Mouse (Mus musculus): ENCODE results near the gene Kctd5.

Gene Kctd5

DNA sequence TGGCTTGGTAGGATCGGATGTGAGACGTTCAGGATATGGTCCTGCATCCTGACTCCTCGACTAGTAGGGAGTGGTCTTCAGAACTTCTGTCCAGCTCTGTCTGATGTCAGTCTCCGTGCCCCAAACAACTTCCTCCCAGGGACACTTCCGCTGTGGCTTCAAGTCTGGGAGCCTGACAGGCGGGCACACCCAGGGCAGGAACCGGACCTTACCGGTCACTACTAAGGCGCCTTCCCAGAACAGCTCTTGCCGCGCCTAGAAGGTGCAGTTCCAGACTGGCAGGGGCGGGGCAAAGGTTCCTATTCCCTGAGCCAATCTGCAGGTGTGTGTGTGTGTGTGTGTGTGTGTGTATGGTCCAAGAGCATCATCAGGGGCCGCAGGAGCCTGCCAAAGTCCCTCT, 35.9 kb downstream of the Kctd5 start:
- DNase-seq (ENCODE audit: low read depth, low spot score): no peak

- no peak for DNase-seq (ENCODE audit: low read depth, low spot score)
Observed at GRCm38 (mm10) chr17:24036954-24037353, 36.3 kb downstream of the Kctd5 start.

GRCm38 (mm10) chr17:24035087-24035486, 38.2 kb downstream of the Kctd5 start:
- DNase-seq (ENCODE audit: low read depth, low spot score): no peak

DNA sequence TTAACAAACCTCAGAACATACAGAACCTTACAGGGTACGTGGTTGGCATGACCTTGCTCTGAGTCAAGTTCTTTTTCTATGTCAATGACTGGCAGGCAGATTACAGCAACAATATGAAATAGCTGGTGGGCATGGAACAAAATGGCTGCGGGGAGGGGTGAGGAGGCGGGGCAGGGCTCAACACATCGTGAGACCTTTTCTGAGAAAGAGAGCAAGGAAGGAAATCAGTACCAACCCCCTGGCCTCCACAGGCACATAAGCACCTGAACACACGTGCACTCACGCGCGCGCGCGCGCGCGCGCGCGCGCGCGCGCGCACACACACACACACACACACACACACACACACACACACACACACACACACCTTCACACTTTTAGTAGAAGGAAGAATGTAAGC, 42.7 kb downstream of the Kctd5 start:
- peak; percentile 80 for DNase-seq (ENCODE audit: low read depth, low spot score)

GRCm38 (mm10) chr17:24029477-24029876, 43.8 kb downstream of the Kctd5 start:
- no peak for DNase-seq (ENCODE audit: low read depth, low spot score)

DNA sequence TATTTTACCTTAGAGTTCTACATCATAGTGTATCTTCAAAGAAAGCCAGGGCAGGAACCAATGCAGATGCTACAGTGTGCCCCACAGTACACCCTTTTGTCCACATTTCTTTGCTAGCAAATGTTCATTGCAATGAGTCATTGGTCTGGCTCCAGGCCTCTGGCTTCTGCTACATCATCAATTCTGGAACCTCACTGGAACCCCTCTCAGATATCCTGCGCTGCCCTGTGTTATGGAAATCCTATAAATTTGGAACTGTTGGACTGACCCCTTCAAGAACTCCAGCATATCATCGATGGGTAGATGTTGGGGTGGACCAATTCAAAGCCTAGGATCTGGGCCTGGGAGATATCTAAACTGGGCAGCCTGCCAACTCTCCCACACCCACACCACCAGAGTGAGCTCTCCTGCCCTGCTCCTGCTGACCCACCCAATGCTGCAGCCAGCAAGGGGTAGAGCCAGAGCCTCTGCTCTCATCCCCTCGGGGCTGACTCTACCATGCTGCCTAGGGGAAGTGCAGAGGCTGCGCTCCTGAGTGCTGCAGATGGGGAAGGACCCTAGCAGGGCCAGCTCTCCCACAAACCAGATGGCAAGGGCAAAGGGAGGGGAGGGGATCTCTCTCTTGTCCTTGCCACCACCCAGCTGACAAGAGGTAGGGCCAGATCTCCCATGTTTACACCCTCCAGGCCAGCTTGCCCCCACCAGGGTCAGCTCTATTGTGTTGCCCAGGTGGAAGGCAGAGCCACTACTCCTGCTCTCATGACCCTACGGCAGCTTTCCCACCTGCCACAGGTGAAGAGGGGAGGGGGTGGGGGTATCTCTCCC, 51.7 kb downstream of the Kctd5 start:
- no peak for DNase-seq (ENCODE audit: low read depth, low spot score)

- no peak for DNase-seq (ENCODE audit: low read depth, low spot score)
Observed at GRCm38 (mm10) chr17:24020696-24021095, 52.6 kb downstream of the Kctd5 start.

- DNase-seq (ENCODE audit: low read depth, low spot score): peak; percentile 85
Observed at GRCm38 (mm10) chr17:24015727-24016126, 57.6 kb downstream of the Kctd5 start.

- DNase-seq (ENCODE audit: low read depth, low spot score): peak; percentile 93
Observed at GRCm38 (mm10) chr17:24014433-24014965, 58.8 kb downstream of the Kctd5 start.

DNA sequence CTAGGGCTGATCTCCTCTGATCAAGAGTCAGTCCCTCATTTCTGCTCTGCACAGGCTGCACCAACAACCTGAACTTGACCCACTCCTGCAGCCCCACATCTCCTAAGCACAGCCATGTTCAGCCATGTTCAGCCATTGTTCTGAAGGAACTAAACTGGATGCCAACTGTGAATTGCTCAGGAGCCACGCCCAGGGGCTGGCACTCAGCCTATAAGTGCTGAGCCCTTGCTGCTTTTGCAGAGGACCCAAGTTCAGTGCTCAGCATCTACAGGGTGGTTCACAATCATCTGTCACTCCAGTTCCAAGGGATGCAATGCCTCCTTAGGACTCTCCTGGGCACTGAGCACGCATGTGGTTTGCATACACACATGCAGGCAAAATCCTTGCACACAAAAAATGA, 60.4 kb downstream of the Kctd5 start:
- DNase-seq (ENCODE audit: low read depth, low spot score): no peak

DNA sequence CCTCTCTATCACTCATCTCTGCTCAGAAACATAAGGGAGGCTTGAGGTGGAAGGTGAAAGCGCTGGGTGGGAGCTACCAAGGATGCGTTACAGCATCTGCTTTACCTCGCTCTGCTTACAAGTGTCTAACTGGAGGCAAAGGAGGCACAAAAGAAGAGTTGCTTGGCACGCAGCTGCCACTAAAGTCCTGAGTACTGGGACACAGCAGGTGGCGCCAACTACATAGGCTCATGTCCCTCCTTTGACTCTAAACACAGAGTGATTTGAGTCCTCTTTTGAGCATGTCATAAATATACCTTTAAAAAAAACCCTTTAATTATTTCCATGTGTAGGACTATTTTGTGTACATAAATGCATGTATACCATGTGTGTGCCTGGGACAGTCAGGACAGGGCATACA, 63.7 kb downstream of the Kctd5 start:
- no peak for DNase-seq (ENCODE audit: low read depth, low spot score)

DNA sequence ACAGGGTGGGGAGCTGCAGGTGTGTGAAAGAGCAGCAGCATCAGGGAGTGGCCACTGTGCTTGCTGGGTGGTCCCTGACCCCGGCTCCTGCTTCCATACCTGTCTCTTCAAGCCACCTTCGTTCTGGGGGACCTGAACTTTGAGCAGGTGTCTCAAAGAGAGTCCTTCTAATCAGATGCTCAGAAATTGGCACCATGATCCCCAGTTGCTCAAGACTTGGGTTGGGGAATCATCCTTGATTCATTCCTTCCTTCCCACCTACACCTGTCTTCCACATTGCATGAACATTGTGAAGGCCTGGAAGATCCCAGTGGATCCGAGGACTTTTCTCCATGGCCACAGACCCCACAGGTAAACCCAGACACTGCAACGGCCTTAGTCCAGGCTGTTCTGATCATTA, 65.2 kb downstream of the Kctd5 start:
- no peak for DNase-seq (ENCODE audit: low read depth, low spot score)

DNA sequence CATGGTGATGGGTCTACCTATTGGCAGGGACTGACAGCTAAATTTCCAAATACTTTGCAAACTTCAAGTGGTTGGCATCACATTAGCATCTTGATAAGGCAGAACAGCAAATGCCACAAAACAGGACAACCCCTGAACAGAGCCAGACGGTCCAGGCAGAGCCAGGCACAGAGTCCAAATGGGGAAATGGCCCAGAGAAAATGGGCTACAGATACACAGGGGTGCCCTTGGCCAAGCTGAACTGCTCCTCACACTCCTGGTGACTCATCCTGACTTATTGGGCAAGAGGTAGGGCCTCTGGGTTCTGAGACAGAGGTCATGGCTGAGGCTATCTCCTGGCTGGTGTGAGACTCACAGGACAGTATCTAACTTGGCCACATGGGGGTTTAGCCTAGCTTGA, 65.9 kb downstream of the Kctd5 start:
- DNase-seq (ENCODE audit: low read depth, low spot score): no peak

GRCm38 (mm10) chr17:24006930-24007329, 66.4 kb downstream of the Kctd5 start:
- no peak for DNase-seq (ENCODE audit: low read depth, low spot score)

GRCm38 (mm10) chr17:24005049-24005448, 68.2 kb downstream of the Kctd5 start:
- no peak for DNase-seq (ENCODE audit: low read depth, low spot score)

GRCm38 (mm10) chr17:24004071-24004665, 69.1 kb downstream of the Kctd5 start:
- DNase-seq (ENCODE audit: low read depth, low spot score): no peak

GRCm38 (mm10) chr17:24000404-24000803, 72.9 kb downstream of the Kctd5 start:
- DNase-seq (ENCODE audit: low read depth, low spot score): no peak

GRCm38 (mm10) chr17:23998383-23998782, 74.9 kb downstream of the Kctd5 start:
- DNase-seq (ENCODE audit: low read depth, low spot score): no peak

GRCm38 (mm10) chr17:23997901-23998300, 75.4 kb downstream of the Kctd5 start, which contains the start of gene Prss22:
TSS of gene Prss22 (minus strand) at chr17:23998100.
- no peak for DNase-seq (ENCODE audit: low read depth, low spot score)
